Mouse (Mus musculus) kidney, adult 11 months (tissue): ENCODE results near the gene Ttll13.

Source experiments
- DNase-seq: peaks from one replicate; pipeline ENCODE4 v3.0.0; 2022

The Ttll13 gene

DNA sequence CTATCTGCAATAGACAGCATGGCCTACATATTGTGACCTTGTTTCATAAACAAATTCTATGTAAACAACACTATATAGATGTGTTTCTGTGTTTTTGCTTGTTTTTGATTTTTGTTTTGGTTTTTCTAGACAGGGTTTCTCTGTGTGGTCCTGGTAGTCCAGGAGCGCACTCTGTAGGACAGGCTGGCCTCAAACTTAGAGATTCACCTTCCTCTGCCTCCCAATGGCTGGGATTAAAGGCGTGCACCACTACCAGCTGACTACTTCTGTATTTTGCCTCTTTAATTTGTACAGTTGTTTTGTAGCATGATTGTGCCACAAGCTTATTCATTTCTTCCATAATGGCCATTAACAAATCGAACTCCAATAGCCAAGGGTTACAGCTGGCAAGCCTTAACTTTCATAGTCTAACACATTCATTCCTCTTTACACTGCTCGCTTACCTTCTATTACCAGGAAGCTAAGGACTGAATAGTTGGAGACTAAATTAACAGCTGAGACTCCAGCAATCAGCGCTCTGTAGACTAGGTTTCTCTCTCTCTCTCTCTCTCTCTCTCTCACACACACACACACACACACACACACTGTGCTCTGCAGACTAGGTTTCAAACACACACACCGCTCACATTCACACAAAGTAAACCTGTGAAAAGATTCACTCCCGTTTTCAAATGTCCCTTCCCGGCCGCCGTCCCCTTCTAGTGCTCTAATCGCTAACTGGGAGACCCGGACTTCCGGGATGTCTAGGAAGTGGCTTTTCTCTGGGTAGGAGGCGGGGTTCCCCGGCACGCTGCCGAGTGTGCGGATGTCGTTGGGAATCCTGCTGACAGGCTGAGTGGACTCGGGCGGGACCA, 22.9 kb downstream of the Ttll13 start, which contains the start of gene Vps33b:
Vps33b (plus strand) TSS at position 753 of the 854 bp plus-strand sequence.
- DNase-seq, result peak; percentile 94

DNA sequence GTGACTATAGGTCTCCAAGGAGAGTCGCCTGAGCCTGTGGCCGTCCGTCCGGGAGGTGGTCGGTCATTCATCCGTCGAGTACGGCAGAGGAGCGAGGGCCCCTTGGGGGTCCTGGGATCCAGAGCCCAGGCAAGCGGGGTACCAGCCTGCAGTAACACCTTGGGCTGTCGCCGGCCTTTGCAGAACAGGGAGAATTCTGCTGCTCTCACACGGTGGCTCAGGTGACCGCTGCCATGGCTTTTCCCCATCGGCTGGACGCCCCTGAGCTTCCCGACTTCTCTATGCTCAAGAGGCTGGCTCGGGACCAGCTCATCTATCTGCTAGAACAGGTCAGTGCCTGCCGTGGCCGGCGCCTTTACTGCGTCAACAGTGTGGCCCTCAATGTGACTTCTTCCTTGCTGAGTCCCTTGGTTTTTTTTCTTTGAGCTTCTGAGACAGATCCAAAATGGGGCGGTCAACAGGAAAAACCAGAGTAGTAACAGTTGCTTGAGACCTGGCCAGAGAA, 23.6 kb downstream of the Ttll13 start:
- DNase-seq, result no peak

DNA sequence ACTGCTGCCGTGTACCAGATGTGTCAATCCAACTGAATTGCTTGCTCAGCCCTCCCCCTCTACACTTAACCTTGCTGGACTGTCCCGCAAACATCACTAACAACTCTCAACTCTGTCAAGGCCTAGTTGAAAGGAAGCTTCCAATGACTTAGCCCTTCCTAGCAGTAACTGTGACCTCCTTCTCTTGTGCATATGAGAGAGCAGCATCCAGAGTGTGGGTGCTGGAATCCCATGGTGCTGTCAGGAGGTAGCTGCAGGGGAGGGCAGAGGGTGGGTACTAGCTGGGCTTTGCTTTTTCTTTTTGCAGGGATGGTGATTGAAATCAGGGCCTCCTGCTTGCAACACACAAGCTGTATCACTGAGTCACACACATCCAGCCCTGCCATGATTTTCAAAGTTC, 27.3 kb downstream of the Ttll13 start:
- no peak for DNase-seq

DNA sequence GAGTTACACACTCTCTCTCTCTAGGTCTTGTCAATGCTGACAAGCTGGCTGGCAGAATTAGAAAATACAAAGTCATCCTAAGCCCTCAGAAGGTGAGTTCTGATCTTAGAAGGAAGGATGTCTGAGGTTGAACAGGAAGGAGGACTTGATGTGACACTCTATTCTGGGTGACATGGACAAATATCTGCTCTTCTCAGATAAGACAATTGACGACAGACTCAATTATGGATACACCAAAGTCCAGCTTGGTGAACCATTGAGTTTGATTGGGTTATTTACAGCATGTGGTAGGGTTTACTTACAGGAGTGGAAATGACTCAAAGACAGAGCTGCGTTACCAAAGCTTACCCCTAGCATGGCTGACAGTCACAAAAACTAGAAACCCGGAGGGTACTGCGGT, 30.2 kb downstream of the Ttll13 start:
- no peak for DNase-seq

DNA sequence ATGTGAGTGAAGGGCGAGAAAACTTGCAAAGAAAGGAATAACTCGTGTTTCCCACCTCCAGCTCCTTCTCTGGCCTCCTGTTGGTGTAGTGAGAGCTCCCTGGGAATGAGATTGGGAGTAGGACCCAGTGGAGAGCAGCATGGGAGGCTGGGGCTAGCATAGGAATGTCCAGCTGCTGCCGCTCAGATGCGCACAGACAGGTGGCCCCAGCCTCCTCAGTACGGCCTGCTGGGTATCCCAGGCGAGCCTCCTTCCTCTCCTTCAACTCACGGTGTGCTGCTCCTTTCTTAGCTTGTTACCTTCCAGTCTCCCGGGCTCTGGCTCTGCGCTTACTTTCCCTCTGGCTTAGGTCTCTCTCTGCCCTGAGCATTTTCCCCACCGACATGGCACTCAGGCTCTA, 33.9 kb downstream of the Ttll13 start:
- no peak for DNase-seq

DNA sequence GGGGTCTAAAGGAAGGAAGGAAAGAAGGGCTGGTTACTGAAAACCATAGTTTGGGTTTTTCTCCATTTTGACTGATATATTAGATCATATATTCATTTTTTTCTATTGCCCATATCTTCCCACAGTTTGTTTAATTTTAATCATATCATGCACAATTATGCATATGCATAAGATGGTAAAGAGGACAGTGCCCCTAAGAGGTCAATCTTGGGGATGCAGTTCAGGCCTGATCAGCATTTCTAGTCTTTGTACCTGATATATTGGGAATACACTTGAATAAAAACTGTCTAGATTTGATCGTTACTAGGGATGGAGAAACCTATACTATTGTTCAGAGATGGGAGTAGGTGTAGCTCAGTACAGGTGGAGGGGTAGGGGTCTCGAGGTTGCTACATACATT, 34.8 kb downstream of the Ttll13 start:
- no peak for DNase-seq

DNA sequence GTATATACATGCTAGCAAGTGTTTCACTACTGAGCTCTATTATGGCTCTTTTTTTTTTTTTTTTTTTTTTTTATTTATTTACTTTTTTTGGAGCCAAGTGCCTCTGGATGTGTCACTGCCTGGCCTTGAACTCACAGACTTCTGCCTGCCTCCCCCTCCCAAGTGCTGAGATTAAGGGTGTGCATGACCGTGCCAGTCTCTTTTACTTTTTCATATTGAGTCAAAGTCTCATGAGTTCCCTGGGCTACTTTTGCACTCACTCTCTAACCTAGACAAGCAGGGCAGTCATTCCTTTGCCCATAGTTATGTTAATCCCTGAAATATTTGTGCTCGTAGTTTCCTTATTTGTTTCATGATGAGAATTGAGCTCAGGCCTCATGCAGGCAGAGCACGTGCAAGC, 35.5 kb downstream of the Ttll13 start:
- DNase-seq, result no peak

DNA sequence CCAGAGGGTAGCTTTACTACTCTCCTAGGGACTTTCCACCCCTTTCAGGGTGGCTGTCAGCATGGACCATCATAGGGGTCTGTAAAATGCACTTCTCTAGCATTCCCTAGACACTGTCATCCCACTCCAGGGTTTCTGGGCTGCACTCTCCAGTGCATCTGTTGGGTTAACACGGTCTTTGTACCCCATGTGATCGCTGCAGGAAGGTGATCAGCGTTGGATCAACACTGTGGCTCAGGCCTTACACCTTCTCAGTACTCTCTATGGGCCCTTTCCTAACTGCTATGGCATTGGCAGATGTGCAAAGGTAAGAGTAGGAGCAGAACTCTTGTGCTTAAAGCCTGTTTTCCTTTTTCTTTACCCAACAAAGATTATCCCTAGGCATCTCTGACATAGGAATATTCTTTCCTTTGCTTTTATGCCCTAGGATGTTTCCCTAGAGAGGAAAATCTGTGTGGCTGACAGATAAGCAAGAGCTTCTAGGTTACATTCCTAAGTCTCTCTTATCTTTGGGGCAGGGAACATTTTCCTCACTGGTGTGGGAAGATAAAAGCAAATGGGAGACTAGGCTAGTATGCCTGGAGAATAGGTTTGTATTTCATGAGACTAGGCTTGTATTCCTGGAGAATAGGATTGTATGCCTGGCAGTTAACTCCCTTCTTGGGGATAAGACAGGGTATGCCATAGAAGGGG, 37.2 kb downstream of the Ttll13 start:
- no peak for DNase-seq

DNA sequence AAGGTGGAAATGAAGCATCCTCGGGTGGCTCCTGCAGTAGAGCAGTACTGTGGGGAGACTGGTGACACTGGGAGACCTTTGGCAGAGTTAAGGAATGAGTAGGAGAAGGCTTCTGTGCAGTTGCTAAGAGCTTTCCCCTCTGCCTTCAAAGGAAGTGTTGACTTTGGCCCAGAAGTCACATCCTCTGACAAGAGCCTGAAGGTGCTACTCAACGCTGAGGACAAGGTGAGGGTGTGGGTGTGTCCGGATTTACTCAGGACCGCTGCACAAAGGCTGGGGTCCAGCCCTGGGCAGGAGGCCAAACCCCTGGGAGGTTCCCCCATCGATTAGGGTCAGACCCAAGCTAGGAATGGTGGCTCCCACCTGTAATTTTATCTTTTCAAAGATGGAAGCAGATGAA, 38.2 kb downstream of the Ttll13 start:
- no peak for DNase-seq

DNA sequence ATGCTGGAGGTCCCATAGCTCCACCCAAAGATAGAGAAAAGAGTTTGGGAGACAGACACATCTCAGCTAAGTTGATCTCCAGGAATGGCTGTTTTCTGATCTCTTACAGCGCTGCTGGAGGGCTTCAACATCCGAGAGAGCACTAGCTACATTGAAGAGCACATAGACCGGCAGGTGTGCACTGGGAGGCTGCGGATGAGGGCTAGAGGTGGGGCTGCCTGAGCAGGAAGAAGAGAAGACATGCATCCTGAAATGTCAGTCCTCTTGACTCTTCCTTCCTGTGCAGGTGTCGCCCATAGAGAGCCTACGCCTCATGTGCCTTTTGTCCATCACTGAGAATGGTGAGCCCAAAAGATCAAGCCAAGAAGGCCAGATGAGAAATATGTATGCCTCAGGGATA, 39.5 kb downstream of the Ttll13 start:
- DNase-seq, result no peak

DNA sequence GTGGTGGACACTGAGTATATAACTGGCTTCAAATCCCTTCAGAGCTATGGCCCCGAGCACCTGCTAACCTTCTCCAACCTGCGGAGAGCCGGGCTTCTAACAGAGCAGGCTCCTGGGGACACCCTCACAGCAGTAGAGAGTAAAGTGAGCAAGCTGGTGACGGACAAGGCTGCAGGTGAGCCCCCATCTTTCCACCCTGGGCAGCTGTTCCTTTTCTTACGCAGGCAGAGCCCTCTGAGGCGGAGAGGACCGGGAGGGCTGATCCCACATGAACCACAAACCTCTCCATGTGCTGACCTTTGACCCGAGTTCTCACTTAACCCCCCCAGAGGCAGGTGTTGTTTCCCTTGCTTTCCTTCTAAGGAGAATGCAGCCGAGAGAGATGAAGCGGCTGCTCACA, 41.6 kb downstream of the Ttll13 start:
- DNase-seq, result no peak

DNA sequence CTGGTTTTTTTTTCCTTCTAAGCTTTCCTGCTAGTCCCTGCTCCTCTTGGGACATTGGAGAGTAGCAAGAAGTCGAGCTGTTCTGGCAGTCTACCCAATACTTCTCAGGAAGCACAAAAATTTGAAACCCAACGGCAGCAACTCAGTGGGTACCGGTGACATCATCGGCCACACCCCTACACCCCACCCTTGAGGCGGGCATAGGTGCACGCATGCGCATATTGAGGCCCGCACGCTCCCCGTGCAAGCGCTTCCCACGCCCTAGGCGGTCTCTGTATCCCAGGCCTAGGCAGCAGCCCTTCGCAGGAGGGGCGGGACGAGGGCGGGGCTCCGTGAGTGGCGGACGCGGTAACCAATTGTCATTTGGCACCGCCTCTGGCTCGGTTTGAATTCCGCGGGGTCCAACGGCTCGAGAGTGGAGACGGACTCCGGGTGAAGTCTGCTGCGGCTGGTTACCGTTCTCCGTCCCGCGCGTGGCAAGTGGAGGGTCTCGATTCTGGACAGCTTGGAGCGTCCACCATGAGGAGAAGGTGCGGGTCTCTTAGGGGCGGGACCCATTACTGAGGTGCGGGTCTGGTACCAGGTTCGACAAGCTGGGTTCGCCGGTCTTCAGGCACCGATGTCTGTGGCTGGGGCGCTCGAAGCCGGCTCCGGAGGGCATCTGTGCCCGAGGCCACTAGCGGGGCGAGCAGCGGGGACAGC, 48.0 kb downstream of the Ttll13 start, which contains the start of gene Prc1:
Prc1 (plus strand) TSS at position 389 of the 702 bp plus-strand sequence.
- DNase-seq, result peak; percentile 99

DNA sequence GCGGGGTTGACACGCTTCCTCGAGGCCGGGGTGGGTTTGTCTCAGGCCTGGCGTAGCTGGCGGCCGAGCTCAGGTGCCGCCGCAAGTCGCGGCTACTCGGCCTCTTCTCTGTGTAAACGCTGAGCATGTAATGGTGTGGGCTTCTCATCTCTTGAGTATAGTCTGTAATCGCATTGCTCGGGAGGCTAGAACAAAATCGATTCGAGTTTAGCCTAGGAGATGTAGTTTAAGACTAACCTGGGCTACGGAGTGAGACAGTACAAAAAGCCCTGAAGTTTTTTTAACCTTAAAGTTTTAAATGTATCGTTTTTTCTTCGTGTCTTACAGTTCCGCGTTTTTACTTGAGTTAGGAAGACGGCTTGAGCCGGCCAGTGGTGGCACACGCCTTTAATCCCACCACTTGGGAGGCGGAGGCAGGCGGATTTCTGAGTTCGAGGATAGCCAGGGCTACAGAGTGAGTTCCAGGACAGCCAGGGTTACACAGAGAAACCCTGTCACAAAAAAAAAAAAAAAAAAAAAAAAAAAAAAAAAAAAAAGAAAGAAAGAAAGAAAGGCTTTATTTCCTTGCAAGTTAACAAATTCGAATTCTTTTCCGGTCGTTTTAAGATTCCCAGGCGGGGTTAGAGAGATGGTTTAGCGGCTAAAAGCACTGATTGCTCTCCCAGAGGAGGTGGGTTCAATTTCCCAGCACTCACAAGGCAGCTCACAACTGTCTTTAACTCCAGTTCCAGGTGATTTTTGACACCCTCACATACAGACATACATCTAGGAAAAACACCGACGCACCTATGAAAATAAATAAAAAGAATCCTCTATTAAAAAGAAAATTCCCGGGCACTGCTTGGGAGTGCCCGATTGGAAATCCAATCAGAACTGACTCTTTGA, 48.8 kb downstream of the Ttll13 start:
- no peak for DNase-seq

DNA sequence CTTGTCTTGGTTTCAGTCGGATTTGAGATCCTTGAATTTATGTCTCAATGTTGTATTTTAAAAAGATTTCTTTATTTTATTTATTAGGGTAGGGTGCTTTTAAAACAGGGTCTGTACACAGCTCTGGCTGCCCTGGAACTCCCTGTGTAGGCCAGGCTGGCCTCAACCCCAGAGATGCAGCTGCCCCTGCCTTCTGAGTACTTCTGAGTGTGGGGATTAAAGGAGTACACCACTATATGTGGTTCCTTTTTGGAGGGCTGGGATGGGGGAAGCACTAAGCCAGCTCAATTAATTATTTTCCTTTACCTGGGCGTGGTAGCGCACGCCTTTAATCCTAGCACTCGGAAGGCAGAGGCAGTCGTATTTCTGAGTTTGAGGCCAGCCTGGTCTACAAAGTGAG, 50.3 kb downstream of the Ttll13 start:
- no peak for DNase-seq

DNA sequence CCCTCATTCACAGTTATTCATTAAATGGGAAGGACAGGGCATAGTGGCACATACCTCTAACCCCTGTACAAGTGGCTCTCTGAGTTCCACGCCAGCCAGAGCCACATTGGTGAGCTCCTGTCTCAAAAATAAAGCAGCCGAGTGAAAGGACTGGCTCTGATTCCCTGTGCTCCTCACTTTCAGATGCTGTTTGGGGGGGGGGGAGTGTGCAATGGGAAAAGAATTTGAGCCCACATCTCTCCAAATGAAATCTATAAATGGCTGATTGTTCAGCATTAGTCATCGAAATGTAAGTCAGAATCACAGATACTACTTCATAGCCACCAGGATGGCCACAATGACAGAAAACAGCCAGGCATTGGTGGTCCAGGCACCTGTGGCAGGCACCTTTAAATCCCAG, 50.9 kb downstream of the Ttll13 start:
- DNase-seq, result no peak

DNA sequence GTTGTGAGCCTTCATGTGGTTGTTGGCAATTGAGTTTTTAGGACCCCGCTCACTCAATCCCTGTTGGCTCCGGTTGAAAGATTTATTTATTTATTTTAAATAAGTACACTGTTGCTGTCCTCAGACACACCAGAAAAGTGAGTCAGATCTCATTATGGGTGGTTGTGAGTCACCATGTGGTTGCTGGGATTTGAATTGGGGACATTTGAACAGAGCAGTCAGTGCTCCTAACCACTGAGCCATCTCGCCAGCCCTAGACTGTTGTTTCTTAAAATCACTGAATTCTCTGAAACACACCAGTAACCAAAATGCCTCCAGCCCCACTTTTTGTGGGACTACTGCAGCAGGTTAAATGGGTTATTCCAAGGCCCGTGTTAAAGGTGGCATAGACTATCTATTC, 52.6 kb downstream of the Ttll13 start:
- DNase-seq, result no peak

DNA sequence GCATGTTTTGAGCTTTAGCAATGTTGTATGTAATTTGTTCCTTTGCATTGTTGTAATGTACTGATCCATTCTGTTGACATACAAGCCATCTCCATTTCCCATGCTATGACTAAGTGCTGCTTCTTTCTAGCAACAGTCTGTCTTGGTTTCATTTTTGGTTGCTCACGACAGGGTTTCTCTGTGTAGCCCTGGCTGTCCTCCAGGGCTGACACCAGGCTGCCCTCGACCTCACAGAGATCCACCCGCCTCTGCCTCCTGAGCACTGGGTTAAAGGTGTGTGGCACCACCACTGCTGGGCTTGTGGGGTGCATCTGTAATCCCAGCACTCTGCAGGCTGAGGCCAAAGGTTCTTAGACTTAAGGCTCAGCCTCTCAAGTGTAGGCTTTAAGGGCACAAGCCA, 53.4 kb downstream of the Ttll13 start:
- DNase-seq, result no peak

DNA sequence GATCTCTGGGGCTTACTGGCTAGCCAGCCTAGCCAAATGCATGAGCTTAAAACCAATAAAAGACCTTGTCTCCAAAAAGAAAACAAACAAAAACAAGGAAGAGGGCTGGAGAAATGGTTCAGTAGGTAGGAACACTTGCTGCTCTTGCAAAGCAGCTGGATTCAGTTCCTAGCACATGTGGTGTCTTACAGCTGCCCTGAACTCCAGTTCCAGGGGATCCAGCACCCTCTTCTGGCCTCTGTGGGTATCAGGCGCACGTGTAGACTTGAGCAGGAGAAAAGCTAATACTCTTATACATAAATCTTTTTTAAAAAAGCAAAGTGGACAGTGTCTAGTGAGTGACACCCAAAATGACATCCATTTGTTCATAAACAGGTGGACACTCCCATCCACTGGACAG, 55.3 kb downstream of the Ttll13 start:
- no peak for DNase-seq

DNA sequence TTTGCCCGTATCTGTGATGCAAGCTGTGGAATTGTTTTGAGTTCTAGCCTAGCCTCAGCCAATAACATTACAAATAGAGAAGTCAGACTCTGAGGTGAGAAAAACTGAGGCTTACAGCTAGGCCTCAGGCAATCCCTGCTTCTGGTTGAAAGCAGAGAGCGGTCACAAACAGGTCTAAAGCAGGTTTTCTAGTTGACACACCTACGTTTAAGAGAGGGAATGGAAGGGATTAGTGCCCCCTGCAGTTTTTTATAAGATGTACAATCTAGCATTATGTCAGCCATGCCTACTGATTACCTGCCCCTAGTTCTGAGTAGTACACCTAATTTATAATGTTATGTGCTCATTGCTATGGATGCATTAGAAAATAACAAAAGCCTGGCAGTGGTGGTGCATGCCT, 61.6 kb downstream of the Ttll13 start:
- DNase-seq, result no peak
